Mouse (Mus musculus): ENCODE measurements around the gene Rpap1. TPM values are rescaled to one million over a fixed set of nuclear protein-coding genes. Genes with fewer than 3 reads are reported as not detected.

Rpap1 gene
- polyA plus RNA-seq (2016; fragmentation: Nextera tagmentation; extraction: Ambion mirVana): 35.4 and 35.9 TPM in 2 replicates

DNA sequence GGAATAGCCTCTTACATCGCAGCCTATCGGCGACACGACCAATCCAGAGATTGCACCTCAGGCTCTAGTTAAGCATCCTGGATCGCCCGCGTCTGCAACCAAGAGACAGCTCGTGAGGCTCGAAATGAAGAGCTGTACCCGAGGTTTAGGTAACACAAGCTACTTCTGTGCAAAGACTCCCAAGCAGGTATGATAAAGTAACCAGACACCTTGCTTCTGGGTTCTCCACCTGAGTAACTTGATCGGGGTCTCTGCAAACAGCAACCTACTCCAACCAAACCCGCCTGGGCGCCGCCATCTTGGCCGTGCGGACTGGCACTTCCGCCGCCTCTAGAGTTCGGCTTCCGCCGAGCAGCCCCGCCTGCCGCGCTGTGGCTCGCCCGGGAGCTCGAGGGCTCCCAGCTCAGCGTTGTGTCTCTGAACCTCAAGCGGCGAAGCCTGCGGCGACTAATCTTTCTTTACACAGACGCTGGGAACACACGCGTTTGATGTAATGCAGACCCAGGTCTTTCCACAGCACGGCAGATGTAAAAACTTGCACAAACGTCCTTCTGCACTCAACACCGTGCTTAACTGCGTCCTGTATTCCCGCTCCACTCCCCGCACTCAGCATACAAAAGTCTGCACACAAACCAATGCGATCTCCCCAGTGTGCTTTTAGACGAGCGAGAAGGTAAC, at the start of gene Rpap1:
Gene Rpap1 (minus strand): TSS at position 332 of the 678 bp plus-strand sequence.
- Histone ChIP-seq H3K27me3 (0 out of 2 replicates have a peak, but pooled peaks cover 4% of the 10 kb centered on the region), H3K4me3 (peak within 1 kb of the TSS; percentile 68), H3K36me3 (peaks cover 14% of the 10 kb centered on the region), H3K27ac (replicated peaks) (peak within 1 kb of the TSS; percentile 86), H3K4me1 (peaks cover 11% of the 10 kb centered on the region; the same call in 1 of the 2 replicates), H3K9me3 (no peaks in the 10 kb centered on the region), H3K9ac (replicated peaks) (peak within 1 kb of the TSS; percentile 68), H3K4me2 (replicated peaks) (peak within 1 kb of the TSS; percentile 77)
- under 1% methylated on average over 44 of the region's 44 CpGs for WGBS
- peak; percentile 95 for ATAC-seq (ENCODE audit: low FRiP score, low read depth)

GRCm38 (mm10) chr2:119834231-119834630, 46.9 kb upstream of the Rpap1 start:
- no peak for ATAC-seq (ENCODE audit: low FRiP score, low read depth)
- no peaks in the 10 kb centered on the region for H3K36me3 ChIP-seq
- no peak overlapping the region for H3K9ac ChIP-seq (replicated peaks)
- H3K4me1 ChIP-seq: no peaks in the 10 kb centered on the region
- H3K4me3 ChIP-seq: no peak overlapping the region
- 96% methylated on average over 4 of the region's 4 CpGs for WGBS
- H3K9me3 ChIP-seq: no peaks in the 10 kb centered on the region
- H3K27me3 ChIP-seq: 0 out of 2 replicates have a peak, but pooled peaks cover 3% of the 10 kb centered on the region
- H3K27ac ChIP-seq (replicated peaks): no peak overlapping the region
- H3K4me2 ChIP-seq (replicated peaks): no peak overlapping the region

DNA sequence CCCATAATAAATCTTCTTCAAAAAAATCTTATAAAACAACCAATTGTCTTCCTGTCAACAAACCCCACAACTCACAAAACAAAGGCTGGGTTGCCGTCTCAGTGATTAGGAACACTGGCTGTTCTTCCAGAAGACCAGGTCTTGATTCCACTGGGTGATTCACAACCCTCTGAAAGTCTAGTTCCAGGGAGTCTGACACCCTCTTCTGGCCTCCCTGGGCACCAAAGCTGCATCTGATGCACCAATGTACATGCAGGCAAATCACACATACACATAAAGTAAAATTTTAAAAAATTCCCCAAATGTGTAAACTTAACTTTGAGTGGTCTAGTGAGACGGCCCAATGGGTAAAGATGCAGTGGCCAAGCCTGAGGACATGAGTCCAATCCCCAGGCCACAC, 43.2 kb upstream of the Rpap1 start:
- 82% methylated on average over 2 of the region's 2 CpGs for WGBS
- H3K9ac ChIP-seq (replicated peaks): no peak overlapping the region
- no peak overlapping the region for H3K4me3 ChIP-seq
- 0 out of 2 replicates have a peak, but pooled peaks cover 3% of the 10 kb centered on the region for H3K27me3 ChIP-seq
- no peak overlapping the region for H3K4me2 ChIP-seq (replicated peaks)
- no peaks in the 10 kb centered on the region for H3K4me1 ChIP-seq
- no peaks in the 10 kb centered on the region for H3K36me3 ChIP-seq
- no peak for ATAC-seq (ENCODE audit: low FRiP score, low read depth)
- no peak overlapping the region for H3K27ac ChIP-seq (replicated peaks)
- no peaks in the 10 kb centered on the region for H3K9me3 ChIP-seq

DNA sequence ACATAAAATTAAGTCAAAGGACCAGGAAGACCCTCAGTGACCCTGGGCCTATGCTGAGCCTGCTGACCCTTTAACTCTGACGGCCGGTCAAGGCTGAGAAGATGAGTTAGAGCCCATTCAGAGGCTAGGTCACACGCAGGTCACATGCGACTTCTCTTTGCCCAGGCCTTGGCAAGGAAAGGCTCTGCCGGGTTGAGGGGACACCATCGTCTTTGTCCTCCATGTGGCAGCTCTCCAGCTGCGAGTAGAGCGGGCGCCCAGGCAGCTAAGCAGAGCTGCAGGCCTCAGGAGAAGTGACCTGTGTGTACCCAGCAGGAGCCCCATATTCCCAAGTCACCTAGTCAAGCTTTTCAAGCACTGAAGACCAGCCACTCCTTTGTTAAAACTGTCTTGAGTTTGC, 33.8 kb upstream of the Rpap1 start:
- Histone ChIP-seq H3K9ac (replicated peaks) (no peak overlapping the region), H3K4me2 (replicated peaks) (no peak overlapping the region), H3K4me3 (no peak overlapping the region), H3K36me3 (peaks cover 15% of the 10 kb centered on the region), H3K4me1 (no peaks in the 10 kb centered on the region), H3K9me3 (no peaks in the 10 kb centered on the region), H3K27me3 (no peaks in the 10 kb centered on the region), H3K27ac (replicated peaks) (no peak overlapping the region)
- 85% methylated on average over 9 of the region's 9 CpGs for WGBS
- ATAC-seq (ENCODE audit: low FRiP score, low read depth): no peak

DNA sequence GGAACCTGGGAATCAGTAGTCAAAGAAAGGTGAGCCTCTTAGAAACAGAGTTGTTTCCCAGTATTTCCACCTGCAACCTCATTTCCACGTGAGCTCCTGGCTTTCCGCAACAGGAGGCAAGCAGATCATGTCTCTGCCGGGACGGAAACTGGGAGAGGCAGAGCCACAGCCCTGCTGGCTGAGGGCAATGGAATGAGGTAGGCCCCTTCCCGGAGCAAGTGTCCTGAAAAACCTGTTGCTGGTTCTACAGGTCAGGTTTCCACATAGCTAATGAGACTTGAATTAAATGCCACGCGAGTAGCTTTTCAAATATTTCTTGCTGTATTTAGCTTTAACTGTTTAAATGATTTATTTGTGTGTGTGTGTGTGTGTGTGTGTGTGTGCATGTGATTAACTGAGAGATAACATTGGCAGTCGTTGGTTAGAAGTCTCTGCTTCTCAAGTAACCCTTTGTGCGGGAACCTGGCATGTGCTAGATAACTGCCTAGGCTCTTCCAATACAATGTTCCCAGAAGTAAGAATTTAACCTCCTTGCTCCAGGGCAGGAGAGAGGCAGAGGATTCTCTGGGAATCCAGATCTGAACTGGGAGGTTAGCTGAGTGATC, 31.4 kb upstream of the Rpap1 start:
- H3K36me3 ChIP-seq: peaks cover 24% of the 10 kb centered on the region
- 72% methylated on average over 9 of the region's 9 CpGs for WGBS
- no peaks in the 10 kb centered on the region for H3K9me3 ChIP-seq
- no peaks in the 10 kb centered on the region for H3K27me3 ChIP-seq
- no peak overlapping the region for H3K4me3 ChIP-seq
- no peak overlapping the region for H3K4me2 ChIP-seq (replicated peaks)
- no peak for ATAC-seq (ENCODE audit: low FRiP score, low read depth)
- H3K9ac ChIP-seq (replicated peaks): no peak overlapping the region
- H3K27ac ChIP-seq (replicated peaks): no peak overlapping the region
- H3K4me1 ChIP-seq: no peaks in the 10 kb centered on the region

GRCm38 (mm10) chr2:119817047-119817446, 29.7 kb upstream of the Rpap1 start:
- Histone ChIP-seq H3K27ac (replicated peaks) (no peak overlapping the region), H3K27me3 (no peaks in the 10 kb centered on the region), H3K9me3 (no peaks in the 10 kb centered on the region), H3K4me2 (replicated peaks) (no peak overlapping the region), H3K4me3 (no peak overlapping the region), H3K9ac (replicated peaks) (no peak overlapping the region), H3K4me1 (no peaks in the 10 kb centered on the region), H3K36me3 (peaks cover 34% of the 10 kb centered on the region)
- WGBS: 86% methylated on average over 5 of the region's 5 CpGs
- no peak for ATAC-seq (ENCODE audit: low FRiP score, low read depth)

DNA sequence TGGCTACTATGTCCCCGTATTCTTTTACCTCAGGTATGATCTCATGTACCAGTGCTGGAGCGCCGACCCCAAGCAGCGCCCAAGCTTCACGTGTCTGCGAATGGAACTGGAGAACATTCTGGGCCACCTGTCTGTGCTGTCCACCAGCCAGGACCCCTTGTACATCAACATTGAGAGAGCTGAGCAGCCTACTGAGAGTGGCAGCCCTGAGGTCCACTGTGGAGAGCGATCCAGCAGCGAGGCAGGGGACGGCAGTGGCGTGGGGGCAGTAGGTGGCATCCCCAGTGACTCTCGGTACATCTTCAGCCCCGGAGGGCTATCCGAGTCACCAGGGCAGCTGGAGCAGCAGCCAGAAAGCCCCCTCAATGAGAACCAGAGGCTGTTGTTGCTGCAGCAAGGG, 29.3 kb upstream of the Rpap1 start:
- no peak for ATAC-seq (ENCODE audit: low FRiP score, low read depth)
- Histone ChIP-seq H3K27me3 (no peaks in the 10 kb centered on the region), H3K27ac (replicated peaks) (no peak overlapping the region), H3K36me3 (peaks cover 38% of the 10 kb centered on the region), H3K4me1 (no peaks in the 10 kb centered on the region), H3K9me3 (no peaks in the 10 kb centered on the region), H3K4me2 (replicated peaks) (no peak overlapping the region), H3K9ac (replicated peaks) (no peak overlapping the region), H3K4me3 (no peak overlapping the region)
- 94% methylated on average over 13 of the region's 13 CpGs for WGBS

DNA sequence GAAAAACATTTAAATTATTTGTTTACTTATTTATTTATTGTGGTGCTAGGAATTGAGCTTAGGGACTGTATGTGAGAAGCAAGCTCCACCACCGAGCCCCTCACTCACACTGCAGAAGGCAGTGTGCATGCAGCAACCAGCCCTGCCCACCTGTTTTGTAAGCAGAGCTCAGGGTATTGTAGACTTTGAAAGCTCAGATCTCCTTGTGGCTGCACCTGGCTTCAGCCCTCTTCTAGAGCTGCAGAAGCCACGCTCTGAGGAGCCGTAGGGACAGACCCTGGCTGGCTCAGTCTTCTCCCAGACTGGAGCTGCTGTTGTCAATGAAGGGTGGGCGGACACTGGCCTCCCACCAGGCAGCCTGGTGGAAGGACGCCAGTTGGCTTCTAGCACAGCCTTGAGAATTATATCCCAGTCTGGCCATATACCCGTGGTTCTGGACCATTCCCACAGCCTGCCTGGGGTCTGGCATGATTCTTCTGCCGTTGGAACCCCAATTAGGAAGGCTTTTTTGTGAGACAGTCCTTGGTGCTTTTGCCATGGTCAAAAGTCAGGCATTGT, 27.1 kb upstream of the Rpap1 start:
- ATAC-seq (ENCODE audit: low FRiP score, low read depth): no peak
- Histone ChIP-seq H3K27me3 (no peaks in the 10 kb centered on the region), H3K27ac (replicated peaks) (no peak overlapping the region), H3K4me3 (no peak overlapping the region), H3K4me1 (no peaks in the 10 kb centered on the region), H3K9me3 (no peaks in the 10 kb centered on the region), H3K36me3 (peaks cover 57% of the 10 kb centered on the region), H3K4me2 (replicated peaks) (no peak overlapping the region), H3K9ac (replicated peaks) (no peak overlapping the region)
- 78% methylated on average over 7 of the region's 7 CpGs for WGBS

GRCm38 (mm10) chr2:119811490-119812146, 24.3 kb upstream of the Rpap1 start:
- 89% methylated on average over 14 of the region's 14 CpGs for WGBS
- H3K4me1 ChIP-seq: no peaks in the 10 kb centered on the region; the same call in 1 of the 2 replicates
- H3K9me3 ChIP-seq: no peaks in the 10 kb centered on the region
- no peak for ATAC-seq (ENCODE audit: low FRiP score, low read depth)
- H3K9ac ChIP-seq (replicated peaks): no peak overlapping the region
- peaks cover 69% of the 10 kb centered on the region for H3K36me3 ChIP-seq
- no peak overlapping the region for H3K27ac ChIP-seq (replicated peaks)
- no peak overlapping the region for H3K4me2 ChIP-seq (replicated peaks)
- no peak overlapping the region for H3K4me3 ChIP-seq
- H3K27me3 ChIP-seq: no peaks in the 10 kb centered on the region

- no peak for ATAC-seq (ENCODE audit: low FRiP score, low read depth)
- peaks cover 69% of the 10 kb centered on the region for H3K36me3 ChIP-seq
- no peaks in the 10 kb centered on the region for H3K9me3 ChIP-seq
- 78% methylated on average over 12 of the region's 12 CpGs for WGBS
- no peak overlapping the region for H3K27ac ChIP-seq (replicated peaks)
- H3K4me3 ChIP-seq: no peak overlapping the region
- no peak overlapping the region for H3K4me2 ChIP-seq (replicated peaks)
- no peaks in the 10 kb centered on the region; the same call in 1 of the 2 replicates for H3K4me1 ChIP-seq
- no peak overlapping the region for H3K9ac ChIP-seq (replicated peaks)
- H3K27me3 ChIP-seq: peaks cover 5% of the 10 kb centered on the region; the same call in 1 of the 2 replicates
These were observed 23.6 kb upstream of the Rpap1 start for GRCm38 (mm10) chr2:119810890-119811289.

DNA sequence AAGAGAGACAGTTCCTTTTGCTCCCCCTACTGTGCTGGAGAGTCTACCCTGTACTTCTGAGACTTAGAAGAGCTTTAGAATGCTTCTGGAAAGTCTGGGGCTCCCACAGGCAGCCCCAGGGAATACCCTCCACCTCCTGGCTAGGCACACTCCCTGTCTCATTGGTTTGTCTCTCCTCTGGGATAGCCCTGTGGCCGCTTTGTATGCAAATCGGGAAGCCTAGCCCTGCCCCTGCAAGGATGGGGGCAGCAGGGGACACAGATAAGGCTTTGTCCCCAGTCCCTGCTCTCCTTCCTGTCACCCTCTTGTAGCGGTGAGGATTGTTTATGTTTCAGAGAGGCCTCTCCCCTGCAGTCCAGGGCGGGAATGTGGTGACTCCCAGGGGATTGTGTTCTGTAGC, 21.5 kb upstream of the Rpap1 start:
- H3K4me1 ChIP-seq: peaks cover 18% of the 10 kb centered on the region
- H3K27me3 ChIP-seq: peaks cover 18% of the 10 kb centered on the region; the same call in 1 of the 2 replicates
- WGBS: 38% methylated on average over 4 of the region's 4 CpGs
- no peak overlapping the region for H3K4me3 ChIP-seq
- H3K9ac ChIP-seq (replicated peaks): no peak overlapping the region
- no peak overlapping the region for H3K27ac ChIP-seq (replicated peaks)
- H3K9me3 ChIP-seq: no peaks in the 10 kb centered on the region
- H3K36me3 ChIP-seq: peaks cover 66% of the 10 kb centered on the region
- no peak for ATAC-seq (ENCODE audit: low FRiP score, low read depth)
- H3K4me2 ChIP-seq (replicated peaks): no peak overlapping the region

GRCm38 (mm10) chr2:119808438-119808837, 21.1 kb upstream of the Rpap1 start:
- WGBS: 22% methylated on average over 3 of the region's 4 CpGs
- H3K9me3 ChIP-seq: no peaks in the 10 kb centered on the region
- no peak overlapping the region for H3K27ac ChIP-seq (replicated peaks)
- H3K27me3 ChIP-seq: peaks cover 19% of the 10 kb centered on the region; the same call in 1 of the 2 replicates
- ATAC-seq (ENCODE audit: low FRiP score, low read depth): no peak
- H3K4me1 ChIP-seq: peaks cover 22% of the 10 kb centered on the region
- no peak overlapping the region for H3K4me2 ChIP-seq (replicated peaks)
- H3K9ac ChIP-seq (replicated peaks): no peak overlapping the region
- peaks cover 66% of the 10 kb centered on the region for H3K36me3 ChIP-seq
- no peak overlapping the region for H3K4me3 ChIP-seq

All from midbrain, embryonic 12.5 days (tissue).